Mouse (Mus musculus): ENCODE measurements around the gene Med6.
A peak's percentile ranks its signal among the peaks of the same experiment; 100 is the strongest.

Gene Med6

GRCm38 (mm10) chr12:81594902-81595671, at the start of gene Med6:
Gene Med6 (minus strand): TSS chr12:81595008.
- peak; percentile 94 to 95 for DNase-seq (ENCODE audit: low spot score in 2 of 2)

DNA sequence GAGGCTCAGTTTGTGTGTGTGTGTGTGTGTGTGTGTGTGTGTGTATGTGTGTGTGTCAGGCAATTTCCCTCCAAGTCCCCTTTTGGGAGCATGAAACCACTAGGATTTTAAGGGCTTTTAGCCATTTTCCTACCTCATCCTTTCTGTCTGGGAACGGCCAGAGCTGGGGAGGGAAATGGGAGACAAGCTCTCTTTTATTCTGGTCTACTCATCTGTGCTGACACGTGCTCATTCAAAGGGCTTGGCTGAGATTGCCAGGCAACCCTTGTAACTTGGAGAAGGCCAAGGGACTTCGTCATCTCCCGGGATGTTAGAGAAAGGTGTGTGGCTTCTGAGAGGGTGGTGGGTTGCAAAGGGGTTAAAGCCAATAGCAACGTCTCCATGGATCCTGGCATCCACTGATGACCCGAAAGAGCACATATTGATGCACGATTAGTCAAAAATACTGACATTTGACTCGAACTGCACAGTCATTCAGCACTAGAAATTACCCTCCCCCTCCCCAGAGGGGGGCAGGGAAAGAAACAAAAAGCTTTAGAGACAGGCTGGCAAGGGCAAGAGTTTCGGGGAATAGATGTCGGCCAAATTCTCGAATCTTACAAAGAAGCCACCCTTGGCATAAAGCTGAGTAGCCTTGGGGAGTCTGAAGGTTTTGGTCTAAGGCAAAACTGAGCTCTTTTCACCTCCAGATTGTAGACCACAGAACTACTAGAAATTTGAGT, 47.7 kb upstream of the Med6 start:
- DNase-seq (ENCODE audit: low spot score in 2 of 2) = no peak

GRCm38 (mm10) chr12:81640656-81641055, 45.8 kb upstream of the Med6 start:
- no peak for DNase-seq (ENCODE audit: low spot score in 2 of 2)

GRCm38 (mm10) chr12:81633246-81633645, 38.4 kb upstream of the Med6 start:
- DNase-seq (ENCODE audit: low spot score in 2 of 2) = no peak

DNA sequence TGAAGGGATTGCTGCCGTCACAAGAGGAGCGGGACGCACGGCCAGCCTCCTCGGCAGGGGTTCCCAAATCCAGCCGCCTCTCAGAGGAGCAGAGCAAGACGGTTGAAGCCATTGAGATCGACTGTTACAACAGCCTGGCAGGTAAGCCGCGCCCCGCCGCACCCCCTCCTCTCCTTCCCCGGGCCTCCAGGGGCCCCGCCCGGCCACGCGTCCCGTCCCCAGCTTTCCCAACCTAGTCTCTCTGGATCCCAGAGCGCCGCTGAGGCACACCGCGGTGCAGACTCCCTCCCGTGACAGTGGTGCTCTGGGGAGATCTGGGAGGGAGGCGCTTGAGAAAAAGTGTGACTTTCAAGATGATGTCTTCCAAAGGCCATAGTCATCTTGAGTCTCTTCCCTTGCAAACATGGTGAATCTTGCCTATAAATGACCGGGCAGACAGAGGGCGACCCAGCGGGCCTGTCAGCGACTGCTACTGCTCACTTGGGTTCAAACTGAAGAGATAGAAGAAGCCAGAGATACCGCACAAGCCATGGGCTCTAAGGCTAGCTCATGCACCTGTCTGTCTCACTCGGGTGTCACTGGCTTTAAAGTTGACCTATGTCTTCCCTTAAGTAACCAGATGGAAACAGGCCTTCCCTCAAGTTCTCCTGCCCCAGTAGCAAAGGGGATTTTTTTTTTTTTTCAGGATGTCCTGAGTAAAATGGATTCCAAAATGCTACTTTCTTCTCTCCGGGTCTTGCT, 37.0 kb upstream of the Med6 start:
- DNase-seq (ENCODE audit: low spot score in 2 of 2) = no peak

DNA sequence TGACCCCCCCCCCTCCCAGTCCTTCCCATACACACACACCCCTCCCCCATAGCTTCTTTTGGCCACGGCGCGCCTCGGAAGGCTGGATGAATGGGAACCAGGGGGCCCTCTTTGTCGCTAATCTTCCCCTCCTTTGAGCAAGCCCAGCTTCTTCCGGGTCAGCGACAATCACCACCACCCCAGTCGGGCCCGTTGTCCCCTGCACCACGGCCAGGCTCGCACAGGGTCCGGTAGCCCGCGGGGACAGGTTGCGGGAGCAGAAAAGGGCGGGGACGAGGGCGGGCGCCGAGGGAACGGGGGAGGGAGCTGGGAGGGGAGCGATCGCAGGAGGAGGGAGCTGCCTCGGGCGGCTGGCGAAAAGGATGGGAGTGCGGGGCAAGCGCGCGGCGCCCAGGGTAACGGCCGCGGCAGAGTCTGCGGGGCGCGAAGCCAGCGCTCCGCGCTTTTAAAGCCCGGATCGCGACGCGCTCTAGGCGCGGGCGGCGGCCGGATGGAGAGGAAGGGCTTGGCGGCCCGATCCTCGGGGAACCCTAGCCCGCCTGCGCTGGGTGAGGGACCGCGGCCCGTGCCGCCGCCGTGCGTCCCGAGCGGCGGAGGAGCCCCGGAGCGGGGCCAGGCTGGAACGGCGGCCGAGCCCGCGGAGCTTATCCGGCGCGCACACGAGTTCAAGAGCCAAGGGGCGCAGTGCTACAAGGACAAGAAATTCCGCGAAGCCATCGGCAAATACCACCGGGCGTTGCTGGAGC, 36.3 kb upstream of the Med6 start, which contains the start of gene Ttc9:
TSS of gene Ttc9 (plus strand) at position 335 of the 746 bp plus-strand sequence.
- DNase-seq (ENCODE audit: low spot score in 2 of 2) = no peak

DNA sequence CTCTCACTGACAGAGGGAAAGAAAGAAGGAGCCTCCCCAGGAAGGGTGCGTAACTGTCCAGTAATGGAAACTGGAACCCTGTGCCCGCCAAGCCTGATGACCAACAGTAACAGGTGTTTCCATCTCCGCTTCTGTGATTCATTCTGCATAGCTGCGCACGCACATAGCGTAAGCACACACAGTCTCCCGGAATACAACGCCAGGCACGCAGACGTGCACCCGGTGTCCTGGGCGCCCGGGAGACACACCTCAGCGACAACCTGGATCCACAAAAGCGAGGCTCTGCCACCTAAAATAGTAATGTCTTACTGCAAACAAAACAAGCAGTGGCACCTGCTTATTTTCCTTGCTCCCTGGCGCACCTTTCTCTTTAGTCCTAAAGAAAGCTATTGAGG, 35.7 kb upstream of the Med6 start:
- DNase-seq (ENCODE audit: low spot score in 2 of 2) = no peak

- no peak for DNase-seq (ENCODE audit: low spot score in 2 of 2)
Observed at GRCm38 (mm10) chr12:81628091-81628490, 33.3 kb upstream of the Med6 start.

- no peak for DNase-seq (ENCODE audit: low spot score in 2 of 2)
Observed at GRCm38 (mm10) chr12:81627426-81627825, 32.6 kb upstream of the Med6 start.

DNA sequence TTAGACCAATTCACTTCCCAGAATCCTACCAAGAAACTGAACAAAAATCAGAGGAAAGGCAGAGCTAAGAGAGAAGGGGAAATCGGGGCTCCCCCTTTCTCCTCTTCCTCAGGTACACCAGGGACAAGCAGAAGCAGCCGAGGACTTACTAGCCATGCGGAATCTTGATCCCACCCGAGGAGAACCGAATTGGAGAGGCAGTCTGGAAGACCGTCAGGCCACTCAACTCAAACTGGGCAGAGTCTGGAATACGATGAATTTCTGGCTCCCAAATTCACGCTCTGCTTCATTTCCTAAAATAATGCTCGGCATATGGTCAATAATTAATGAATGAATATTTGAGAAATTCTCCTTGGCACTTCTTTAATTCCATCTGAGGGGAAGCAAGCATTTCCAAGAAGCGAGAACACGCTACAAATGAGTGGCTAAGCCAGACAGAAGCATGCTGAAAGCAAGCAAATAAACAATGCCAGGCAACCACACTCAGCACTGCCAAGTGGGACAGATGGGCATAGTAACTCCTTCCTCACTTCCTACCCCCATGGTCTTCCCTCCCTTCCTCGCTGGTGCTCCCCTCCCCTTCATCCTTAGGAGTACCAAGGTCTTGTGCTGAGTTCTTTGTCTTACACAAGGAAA, 31.5 kb upstream of the Med6 start:
- DNase-seq (ENCODE audit: low spot score in 2 of 2) = no peak

GRCm38 (mm10) chr12:81623377-81623776, 28.6 kb upstream of the Med6 start:
- no peak for DNase-seq (ENCODE audit: low spot score in 2 of 2)

DNA sequence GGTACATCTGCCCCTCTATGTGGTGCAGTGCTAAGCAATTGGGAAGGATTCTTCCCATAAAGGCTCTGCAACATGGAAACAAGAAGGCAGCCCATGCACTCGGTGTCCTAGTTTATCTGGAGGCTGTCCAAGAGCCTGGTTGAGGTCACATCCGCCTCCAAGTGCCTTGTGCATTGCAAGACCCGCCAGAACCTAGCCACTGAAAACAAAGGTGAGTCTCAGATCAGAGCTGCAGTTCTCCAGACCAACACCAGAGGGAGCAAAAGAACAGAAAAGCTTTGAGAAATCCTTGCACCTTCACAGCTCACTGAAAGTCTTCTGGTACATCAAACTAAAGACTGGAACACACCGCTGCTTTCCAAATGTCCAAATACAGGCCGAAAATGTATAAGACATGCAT, 24.5 kb upstream of the Med6 start:
- DNase-seq (ENCODE audit: low spot score in 2 of 2) = peak; percentile 55 to 85

DNA sequence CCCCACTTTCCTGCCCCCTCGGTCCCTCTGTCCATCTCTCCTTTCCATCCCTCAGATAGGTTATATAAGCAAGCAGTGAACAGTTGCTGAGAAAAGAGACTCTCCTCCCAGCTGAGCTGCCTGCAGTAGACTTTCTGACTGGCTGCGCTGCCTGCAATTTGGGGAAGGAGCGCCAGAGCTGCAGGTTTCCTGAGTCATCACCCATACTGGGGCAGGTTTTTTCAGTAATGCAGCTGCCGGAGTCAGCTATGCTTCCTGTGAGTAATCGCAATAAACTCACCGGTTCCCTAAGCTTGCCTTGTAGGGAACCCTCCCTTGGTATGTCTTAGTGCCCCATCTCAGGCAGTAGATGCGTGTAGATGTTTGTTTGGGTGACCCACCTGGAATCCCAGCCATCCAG, 22.2 kb upstream of the Med6 start:
- no peak for DNase-seq (ENCODE audit: low spot score in 2 of 2)

- no peak for DNase-seq (ENCODE audit: low spot score in 2 of 2)
Observed at GRCm38 (mm10) chr12:81615807-81616206, 21.0 kb upstream of the Med6 start.

- no peak for DNase-seq (ENCODE audit: low spot score in 2 of 2)
Observed at GRCm38 (mm10) chr12:81609445-81609844, 14.6 kb upstream of the Med6 start.

- DNase-seq (ENCODE audit: low spot score in 2 of 2) = no peak
Observed at GRCm38 (mm10) chr12:81604995-81605784, 10.4 kb upstream of the Med6 start.

DNA sequence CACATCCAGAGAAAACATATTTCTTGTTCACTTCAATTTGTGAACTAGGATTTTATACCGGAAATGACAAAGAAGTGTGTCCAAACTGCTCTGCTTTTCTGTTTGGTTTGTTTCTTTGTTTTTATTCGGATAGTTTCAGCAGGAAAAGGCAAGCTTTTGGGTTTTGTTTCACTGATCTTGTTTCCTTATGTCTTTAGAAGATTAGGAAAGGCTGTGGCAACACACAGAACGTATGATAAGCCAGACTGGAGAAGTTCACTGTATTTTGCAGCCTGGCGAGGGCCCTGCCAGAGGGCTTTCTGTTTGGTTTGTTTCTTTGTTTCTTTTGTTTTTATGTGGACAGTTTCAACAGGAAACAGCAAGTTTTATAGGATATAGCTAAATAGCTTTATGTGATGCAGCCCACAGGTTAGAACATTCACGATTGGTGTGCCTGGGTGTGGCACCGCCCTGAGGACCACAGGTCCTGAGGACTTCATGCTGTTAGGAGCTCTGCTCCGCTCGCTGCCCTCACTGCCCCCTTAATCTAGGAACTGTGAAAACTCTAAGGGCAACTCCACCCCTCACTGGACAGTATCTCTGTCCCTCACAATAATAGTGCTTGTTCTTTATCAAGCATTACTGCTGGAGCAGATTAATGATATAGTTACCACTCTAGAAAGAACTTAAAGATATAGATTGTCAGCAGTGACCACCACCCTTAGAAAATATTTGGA, 1.9 kb upstream of the Med6 start:
- no peak for DNase-seq (ENCODE audit: low spot score in 2 of 2)

DNA sequence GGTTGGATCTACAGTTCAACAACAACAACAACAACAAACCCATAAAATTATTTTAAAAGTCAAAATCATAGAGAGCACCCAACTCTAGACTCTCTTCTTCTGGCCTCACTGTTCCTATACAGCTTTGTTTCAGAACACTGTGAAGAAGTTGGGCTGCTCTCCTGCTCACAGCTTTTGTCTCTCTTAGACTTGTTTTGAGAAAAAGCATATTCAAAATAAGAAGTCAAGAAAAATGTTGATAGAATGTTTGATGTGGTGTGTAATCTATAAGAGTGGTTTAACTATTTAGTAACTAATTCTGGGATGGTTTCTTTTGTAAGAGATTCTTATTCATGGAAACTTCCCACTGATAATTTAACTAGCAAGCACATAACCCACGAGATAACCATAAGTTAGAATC, 26.4 kb downstream of the Med6 start, which contains the start of gene Adam21:
TSS of gene Adam21 (minus strand) at position 101 of the 400 bp plus-strand sequence.
- DNase-seq (ENCODE audit: low spot score in 2 of 2) = no peak

GRCm38 (mm10) chr12:81567931-81568330, 26.9 kb downstream of the Med6 start:
- no peak for DNase-seq (ENCODE audit: low spot score in 2 of 2)

DNA sequence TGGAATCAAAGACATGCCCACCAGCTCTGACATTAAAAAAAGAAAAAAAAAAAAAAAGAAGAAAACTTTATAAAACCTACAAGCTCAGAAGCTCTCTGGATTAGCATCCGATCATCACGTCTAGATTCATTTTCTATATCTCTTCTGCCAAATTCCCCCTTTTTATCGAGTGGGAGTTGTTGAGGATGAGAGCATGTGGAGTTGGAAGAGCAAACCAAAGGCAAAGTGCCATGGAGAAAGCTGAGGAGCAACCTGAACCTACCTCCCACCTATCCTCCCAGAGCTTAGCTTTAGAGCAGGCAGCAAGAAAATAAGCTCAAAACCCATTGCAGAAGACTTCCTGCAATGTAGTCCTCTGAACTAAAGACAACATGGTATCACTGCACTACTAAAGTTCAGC, 30.6 kb downstream of the Med6 start:
- DNase-seq (ENCODE audit: low spot score in 2 of 2) = no peak
